30 mouse cellular contexts compared by ENCODE assay signal in the genomic region with DNA sequence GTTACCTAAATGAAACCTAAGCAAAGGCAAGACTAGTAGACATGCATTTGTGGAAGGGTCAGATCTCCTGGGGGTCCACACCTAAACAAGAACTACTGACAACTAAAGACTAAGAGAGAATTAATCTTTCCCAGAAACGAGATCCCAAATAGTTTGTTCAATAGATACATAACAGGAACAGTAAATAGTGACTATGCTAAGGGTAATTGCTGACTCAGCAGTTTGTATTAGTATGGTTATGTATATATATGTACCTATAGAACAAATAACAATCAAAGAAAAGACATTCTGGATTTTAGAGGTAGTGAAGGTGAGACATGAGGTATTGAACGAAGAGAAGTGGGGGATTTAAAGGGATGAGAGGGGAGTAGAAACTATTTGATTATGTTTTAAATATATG.
"Had no signal": no experiment of that assay in that cellular context is flagged by ENCODE, and none has a peak within 500 bp of the region (broad histone marks: within the 10 kb centered on the region; RNA-seq: fewer than 3 reads in every experiment).

No protein-coding gene starts in this region.

- H3K27ac ChIP-seq: heart, embryonic 13.5 days; heart, embryonic 15.5 days; hindbrain, embryonic 10.5 days; hindbrain, embryonic 12.5 days; hindbrain, embryonic 13.5 days; hindbrain, embryonic 14.5 days; hindbrain, embryonic 15.5 days; hindbrain, postnatal 0 days; intestine, embryonic 15.5 days; kidney, embryonic 15.5 days; kidney, postnatal 0 days; layer of hippocampus, adult 2 months; left cerebral cortex, adult 2 months had no signal

- H3K9ac ChIP-seq: heart, embryonic 12.5 days; heart, embryonic 13.5 days; heart, embryonic 15.5 days; hindbrain, embryonic 12.5 days; hindbrain, embryonic 13.5 days; hindbrain, embryonic 14.5 days; hindbrain, embryonic 15.5 days; intestine, embryonic 15.5 days; kidney, embryonic 15.5 days had no signal

- H3K9me3 ChIP-seq: heart, embryonic 13.5 days; heart, embryonic 15.5 days; hindbrain, embryonic 13.5 days; hindbrain, embryonic 15.5 days; intestine, embryonic 15.5 days; kidney, embryonic 15.5 days had no signal

- H3K27me3 ChIP-seq: heart, embryonic 12.5 days; heart, embryonic 13.5 days; heart, embryonic 15.5 days; hindbrain, embryonic 12.5 days; hindbrain, embryonic 13.5 days; hindbrain, embryonic 15.5 days; intestine, embryonic 15.5 days; kidney, embryonic 15.5 days had no signal

- DNase-seq: heart, postnatal 10 days; heart, postnatal 14 days; heart, postnatal 36 days; heart, postnatal 4 days; kidney, adult 11 months; kidney, adult 18-20 months; kidney, adult 2 months; kidney, adult 8-10 months; kidney, adult 9 months; kidney, postnatal 10 days; kidney, postnatal 14 days; kidney, postnatal 25 days; kidney, postnatal 36 days; kidney, postnatal 4 days; layer of hippocampus, adult 9-11 months; layer of hippocampus, postnatal 36 days had no signal

- H3K4me2 ChIP-seq: heart, embryonic 12.5 days; heart, embryonic 13.5 days; heart, embryonic 15.5 days; hindbrain, embryonic 12.5 days; hindbrain, embryonic 13.5 days; hindbrain, embryonic 14.5 days; hindbrain, embryonic 15.5 days; intestine, embryonic 15.5 days; kidney, embryonic 15.5 days had no signal

- H3K4me1 ChIP-seq: heart, embryonic 12.5 days; heart, embryonic 13.5 days; heart, embryonic 15.5 days; hindbrain, embryonic 10.5 days; hindbrain, embryonic 12.5 days; hindbrain, embryonic 13.5 days; hindbrain, embryonic 15.5 days; intestine, embryonic 15.5 days; kidney, embryonic 15.5 days had no signal

- H3K4me3 ChIP-seq: heart, embryonic 12.5 days; heart, embryonic 13.5 days; heart, embryonic 15.5 days; hindbrain, embryonic 10.5 days; hindbrain, embryonic 12.5 days; hindbrain, embryonic 13.5 days; hindbrain, embryonic 15.5 days; intestine, embryonic 15.5 days; kidney, embryonic 15.5 days; layer of hippocampus, adult 2 months; left cerebral cortex, adult 2 months had no signal

- H3K36me3 ChIP-seq: heart, embryonic 12.5 days; heart, embryonic 13.5 days; heart, embryonic 15.5 days; hindbrain, embryonic 10.5 days; hindbrain, embryonic 12.5 days; hindbrain, embryonic 13.5 days; hindbrain, embryonic 15.5 days; intestine, embryonic 15.5 days; kidney, embryonic 15.5 days had no signal
